Mouse (Mus musculus): ENCODE data around the gene Stk19. TPM values are rescaled to one million over a fixed set of nuclear protein-coding genes. Genes with fewer than 3 reads are reported as not detected.
"Not testable (repeated sequence)": the region's sequence is repeated elsewhere in the genome, so short reads cannot be mapped to it uniquely, and the experiment has no call there.

The Stk19 gene
- total RNA-seq, 2 experiments from 2014 or later, result 50.8 to 53.8 TPM

GRCm38 (mm10) chr17:34844884-34845283 is 8.1 kb upstream of the Stk19 start:
- no peak for DNase-seq (ENCODE audit: low spot score in 2 of 2)

GRCm38 (mm10) chr17:34840736-34841307 is 4.1 kb upstream of the Stk19 start:
- DNase-seq (ENCODE audit: low spot score in 2 of 2), result no peak

- DNase-seq (ENCODE audit: low spot score in 2 of 2), result no peak
Measured at GRCm38 (mm10) chr17:34838785-34839184, 2.0 kb upstream of the Stk19 start.

GRCm38 (mm10) chr17:34837464-34838324 is 949 bp upstream of the Stk19 start:
- no peak for DNase-seq (ENCODE audit: low spot score in 2 of 2)

GRCm38 (mm10) chr17:34836155-34836855 is 440 bp downstream of the Stk19 start:
- DNase-seq (ENCODE audit: low spot score in 2 of 2), result no peak

- not testable (repeated sequence) for DNase-seq (ENCODE audit: low spot score in 2 of 2)
Measured at GRCm38 (mm10) chr17:34830776-34831175, 6.0 kb downstream of the Stk19 start.

GRCm38 (mm10) chr17:34814818-34815370 is 21.9 kb downstream of the Stk19 start:
- no peak for DNase-seq (ENCODE audit: low spot score in 2 of 2)

- DNase-seq (ENCODE audit: low spot score in 2 of 2), result peak in 1 of 2 experiments; percentile 41
Measured at GRCm38 (mm10) chr17:34813747-34814146, 23.0 kb downstream of the Stk19 start.

DNA sequence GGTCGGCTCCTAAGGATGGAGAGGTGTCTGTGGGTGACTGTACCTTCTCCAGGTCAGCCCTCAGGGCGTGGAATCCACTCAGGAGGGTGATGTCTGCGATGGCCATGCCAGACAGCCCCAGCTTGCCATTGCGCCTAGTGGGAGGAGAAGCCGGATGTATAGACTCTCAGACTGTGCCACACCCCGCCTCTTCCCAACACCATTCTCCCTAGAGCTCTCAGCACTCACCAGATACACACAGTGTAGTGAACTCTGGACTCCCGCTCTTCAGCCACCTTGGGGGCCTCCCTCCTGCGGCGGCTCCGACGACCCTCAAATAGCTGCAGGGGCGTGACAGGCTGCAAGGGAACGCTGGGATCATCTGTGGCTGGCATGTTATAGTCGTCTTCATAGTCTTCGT is 25.5 kb downstream of the Stk19 start:
- DNase-seq (ENCODE audit: low spot score in 2 of 2), result no peak

DNA sequence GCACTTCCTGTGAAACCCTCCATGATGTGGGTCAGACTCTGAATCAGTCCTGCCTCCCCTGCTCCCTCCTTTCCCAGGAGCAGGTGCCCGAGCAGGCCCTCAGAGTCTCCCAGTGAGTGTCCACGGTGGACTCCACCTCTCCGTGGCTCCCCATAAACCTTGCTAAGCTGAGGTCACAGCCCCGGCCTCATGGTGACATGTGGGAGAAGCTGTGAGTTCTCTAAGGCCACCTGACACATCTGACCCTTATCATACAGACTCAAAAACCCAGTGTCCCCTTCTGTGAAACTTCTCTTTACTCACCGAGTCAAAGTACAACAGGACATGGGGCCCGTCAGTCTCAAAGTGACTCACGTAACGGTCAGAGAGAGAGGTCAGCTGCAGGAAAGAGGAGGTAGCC is 25.9 kb downstream of the Stk19 start:
- not testable (repeated sequence) for DNase-seq (ENCODE audit: low spot score in 2 of 2)

DNA sequence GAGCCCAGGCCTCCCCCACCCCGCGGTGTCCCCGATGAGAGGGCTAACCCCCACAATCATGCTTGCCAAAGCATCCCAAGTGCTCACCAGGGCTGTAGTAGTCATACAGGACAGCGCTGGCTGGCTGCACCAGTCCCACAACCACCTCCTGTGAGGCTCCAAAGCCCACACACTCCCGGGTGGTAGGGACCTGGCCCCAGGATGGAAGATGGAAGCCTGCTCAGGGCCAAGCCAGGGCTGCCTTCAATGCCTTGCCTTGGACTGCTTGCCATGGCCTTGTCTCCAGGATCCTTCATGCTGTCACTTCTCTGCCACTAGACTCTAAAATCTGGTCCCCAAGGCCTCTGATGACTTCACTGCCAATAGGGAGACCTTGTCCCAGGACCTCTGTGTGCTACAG is 26.3 kb downstream of the Stk19 start:
- not testable (repeated sequence) for DNase-seq (ENCODE audit: low spot score in 2 of 2)

GRCm38 (mm10) chr17:34808599-34809205 is 28.0 kb downstream of the Stk19 start:
- DNase-seq (ENCODE audit: low spot score in 2 of 2), result no peak

DNA sequence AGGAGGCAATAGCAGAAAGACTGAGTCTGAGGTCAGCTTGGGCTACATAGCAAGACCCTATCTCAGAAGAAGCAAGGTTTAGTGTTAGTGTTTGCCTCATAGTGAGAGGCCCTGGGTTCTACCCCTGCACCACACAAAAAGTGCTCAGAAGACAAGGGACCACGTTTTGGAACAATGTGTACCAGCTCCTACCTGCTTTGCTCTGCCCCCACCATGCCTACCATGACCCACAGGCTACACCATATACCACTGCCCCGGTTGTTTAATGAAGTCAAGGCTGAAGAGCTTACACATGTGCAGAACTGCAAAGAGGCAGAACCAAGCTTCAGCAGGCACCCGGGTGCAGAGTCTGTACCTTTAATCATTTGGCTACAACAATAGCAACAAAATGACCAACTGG is 29.6 kb downstream of the Stk19 start:
- no peak for DNase-seq (ENCODE audit: low spot score in 2 of 2)

DNA sequence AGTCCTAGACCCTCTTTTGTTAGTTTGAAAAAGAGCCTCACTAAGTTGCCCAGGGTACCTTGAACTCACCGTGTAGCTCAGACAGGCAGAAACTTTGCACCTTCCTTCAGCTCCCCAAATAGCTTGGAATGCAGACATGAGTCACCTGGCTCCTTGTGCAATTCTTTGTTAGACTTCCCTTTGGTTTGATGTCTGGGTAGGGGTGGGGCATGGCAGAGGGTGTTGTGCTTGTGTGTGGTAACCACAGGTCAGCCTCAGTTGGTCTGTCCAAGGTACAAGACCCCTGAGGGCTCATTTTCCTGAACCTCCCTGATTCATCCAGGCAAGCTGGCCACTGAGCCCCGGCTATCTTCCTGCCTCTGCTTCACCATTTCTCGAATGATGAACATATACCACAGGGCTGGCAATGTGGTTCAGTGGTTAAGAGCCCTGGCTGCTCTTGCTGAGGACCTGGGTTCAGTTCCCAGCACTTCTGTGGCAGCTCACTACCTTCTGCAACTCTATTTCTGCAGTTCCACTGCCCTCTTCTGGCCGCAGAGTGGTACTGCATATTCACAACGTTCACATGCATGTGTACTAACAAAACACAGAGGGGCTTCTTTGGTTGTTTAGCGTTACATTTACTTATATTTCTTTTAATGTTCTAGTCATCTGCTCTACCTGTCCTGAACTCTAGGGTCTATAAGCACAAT is 31.7 kb downstream of the Stk19 start:
- DNase-seq (ENCODE audit: low spot score in 2 of 2), result no peak

DNA sequence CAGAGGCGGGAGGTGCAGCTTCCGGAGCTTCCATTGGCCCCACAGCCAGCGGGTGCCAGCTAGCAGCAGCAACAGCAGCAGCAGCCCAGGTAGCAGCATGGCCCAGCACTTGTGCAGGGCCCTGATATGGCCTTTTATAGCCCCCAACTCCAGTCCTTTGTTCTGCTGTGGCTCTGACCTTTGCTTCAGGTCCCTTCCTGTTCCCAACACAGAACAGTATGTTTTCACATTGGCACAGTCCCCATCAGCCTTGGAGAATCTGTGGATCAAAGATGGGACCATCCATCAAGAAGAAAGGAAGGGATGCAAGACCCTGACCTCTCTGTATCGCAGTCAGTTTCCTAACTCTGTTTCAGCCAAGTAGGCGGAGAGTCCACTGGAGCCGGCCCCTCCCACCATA is 32.4 kb downstream of the Stk19 start, which contains the start of gene Cyp21a1:
Gene Cyp21a1 (minus strand): TSS at position 261 of the 400 bp plus-strand sequence.
- DNase-seq (ENCODE audit: low spot score in 2 of 2), result not testable (repeated sequence)

DNA sequence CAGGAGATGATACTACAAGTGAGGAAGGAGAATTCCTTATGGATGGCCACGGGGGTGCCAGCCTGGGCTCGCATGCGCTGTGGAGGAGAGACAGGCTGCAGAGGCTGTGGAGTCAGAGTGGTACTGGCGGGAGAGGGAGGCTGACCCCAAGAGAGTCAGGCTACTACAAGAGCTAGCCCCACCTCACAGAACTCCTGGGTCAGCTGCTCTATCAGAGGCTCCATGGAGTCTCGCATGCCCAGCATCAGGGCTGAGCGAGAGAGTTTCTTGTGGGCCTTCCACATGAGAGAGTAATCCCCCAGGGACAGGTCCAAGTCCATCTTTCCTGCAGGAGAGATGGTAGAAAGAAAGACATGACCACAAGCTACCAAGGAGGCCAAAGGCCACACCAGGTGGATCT is 33.4 kb downstream of the Stk19 start:
- not testable (repeated sequence) for DNase-seq (ENCODE audit: low spot score in 2 of 2)

- DNase-seq (ENCODE audit: low spot score in 2 of 2), result not testable (repeated sequence)
Measured at GRCm38 (mm10) chr17:34802756-34803155, 34.0 kb downstream of the Stk19 start.

DNA sequence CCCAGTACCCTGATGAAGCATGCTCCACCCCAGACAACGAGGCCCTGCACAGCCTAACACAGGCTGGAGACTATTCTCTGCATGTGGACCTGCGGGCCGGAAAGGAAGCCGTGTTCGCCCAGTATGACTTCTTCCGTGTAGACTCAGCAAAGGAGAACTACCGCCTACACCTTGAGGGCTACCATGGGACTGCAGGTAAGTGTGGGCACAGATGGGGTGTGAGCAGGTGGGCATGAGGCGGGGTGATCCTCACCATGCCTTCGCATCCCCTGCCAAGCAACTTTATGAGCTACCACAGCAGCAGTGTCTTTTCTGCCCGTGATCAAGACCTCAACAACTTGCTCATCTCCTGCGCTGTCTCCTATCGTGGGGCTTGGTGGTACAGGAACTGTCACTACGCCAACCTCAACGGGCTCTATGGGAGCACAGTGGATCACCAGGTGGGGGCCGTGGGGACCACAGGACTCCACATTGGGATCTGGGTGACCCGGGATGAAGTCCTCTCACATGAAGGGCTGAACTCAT is 35.9 kb downstream of the Stk19 start:
- not testable (repeated sequence) for DNase-seq (ENCODE audit: low spot score in 2 of 2)

GRCm38 (mm10) chr17:34799531-34799925 is 37.2 kb downstream of the Stk19 start:
- no peak for DNase-seq (ENCODE audit: low spot score in 2 of 2)

DNA sequence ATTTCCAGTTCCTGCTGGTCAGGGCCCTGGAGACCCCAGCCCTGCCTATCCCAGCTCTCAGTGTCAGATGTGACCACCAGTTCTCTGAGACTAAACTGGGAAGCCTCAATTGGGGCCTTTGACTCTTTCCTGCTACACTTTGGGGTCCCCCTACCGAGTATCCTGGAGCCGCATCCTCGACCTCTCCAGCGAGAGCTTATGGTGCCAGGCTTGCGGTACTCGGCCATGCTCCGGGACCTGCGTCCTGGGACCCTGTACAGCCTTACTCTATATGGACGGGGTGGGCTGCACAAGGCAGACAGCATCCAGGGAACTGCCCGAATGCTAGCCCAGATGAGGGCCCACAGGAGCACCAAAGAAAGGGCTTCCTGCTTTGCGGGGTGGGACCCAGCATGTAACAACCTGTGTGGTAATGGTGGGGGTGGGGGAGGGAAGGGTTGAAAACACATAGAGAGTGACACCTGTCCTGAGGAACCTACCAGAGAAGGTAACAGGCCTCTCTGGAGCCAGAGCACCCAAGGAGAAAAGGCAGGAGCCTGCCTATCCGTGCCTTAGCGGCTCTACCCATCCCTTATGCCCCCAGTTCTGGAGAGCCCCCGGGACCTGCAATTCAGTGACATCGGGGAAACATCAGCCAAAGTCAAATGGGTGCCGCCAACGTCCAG is 37.7 kb downstream of the Stk19 start:
- no peak for DNase-seq (ENCODE audit: low spot score in 2 of 2)

Data from layer of hippocampus, adult 18-20 months (tissue).